Mouse (Mus musculus) kidney, adult 2 months (tissue): Measurements from ENCODE around the gene Capn11. TPM values are rescaled to one million over a fixed set of nuclear protein-coding genes. Genes with fewer than 3 reads are reported as not detected.

Experiments used
- DNase-seq: peaks from one replicate; pipeline ENCODE4 v3.0.0; 2021
- H3K27ac ChIP-seq: fragments of 200-500 bp; 2 replicates; pipeline ENCODE4 v1.5.1; 2012; ENCODE audit warnings: low read depth, low read length, control low read depth, inconsistent platforms; ENCODE audit not compliant: insufficient read depth
- H3K27me3 ChIP-seq: fragments of 200-500 bp; replicated peaks from 2 replicates; pipeline ENCODE4 v1.6.1; 2012; ENCODE audit warnings: mild to moderate bottlenecking, moderate library complexity, low read length, inconsistent platforms; ENCODE audit not compliant: control insufficient read depth, insufficient read depth
- H3K36me3 ChIP-seq: fragments of 200-500 bp; 2 replicates; pipeline ENCODE4 v1.6.1; 2012; ENCODE audit warnings: mild to moderate bottlenecking, moderate library complexity, low read length, inconsistent platforms; ENCODE audit not compliant: control insufficient read depth, insufficient read depth
- H3K4me1 ChIP-seq: fragments of 200-500 bp; 2 replicates; pipeline ENCODE4 v1.6.1; 2011; ENCODE audit warnings: low read length; ENCODE audit not compliant: control insufficient read depth, insufficient read depth
- H3K4me3 ChIP-seq: fragments of 200-500 bp; 2 replicates; pipeline ENCODE4 v1.5.1; 2011; ENCODE audit warnings: mild to moderate bottlenecking, low read depth, low read length, control low read depth; ENCODE audit not compliant: insufficient read depth
- CTCF ChIP-seq: fragments of 200-500 bp; conservative IDR thresholded peaks from 2 replicates; pipeline ENCODE4 v1.5.1; 2011; ENCODE audit warnings: low read depth, mild to moderate bottlenecking, control low read depth, low read length, moderate library complexity, mixed read lengths; ENCODE audit not compliant: insufficient read depth, insufficient read length
- POLR2A ChIP-seq: fragments of 200-500 bp; IDR thresholded peaks from one replicate; pipeline ENCODE4 v1.6.1; 2011; ENCODE audit warnings: low read depth, low read length, control low read depth
- WGBS: fragments of 180-500 bp; shearing (Covaris S2); methylation state at CpG from one replicate; pipeline ENCODE4 v1.1.7; 2018; 5-methylcytosine and 5-hydroxymethylcytosine counted together
- polyA plus RNA-seq: library from polyadenylated mRNA; depleted of rRNA; stranded (reverse); fragments of >200 nt; gene quantifications from 2 replicates; pipeline ENCODE4 v1.2.3, GENCODE M21; 2012; rRNA removed

The Capn11 gene
- polyA plus RNA-seq, 1 experiment, result 0.16 TPM

- Histone ChIP-seq H3K4me3 (no peak overlapping the region), H3K27me3 (no peaks in the 10 kb centered on the region), H3K4me1 (peaks cover 26% of the 10 kb centered on the region), H3K27ac (peak overlapping the region; percentile 51), H3K36me3 (no peaks in the 10 kb centered on the region)
- peak; percentile 76 for DNase-seq
- 27% methylated on average over 12 of the region's 12 CpGs for WGBS
- TF ChIP-seq CTCF (no peak), POLR2A (no peak)
Observed at GRCm38 (mm10) chr17:45580958-45581477, 78.1 kb downstream of the Capn11 start.

Other genes with a start within 250 kb of the Capn11 start
- 8.9 and 10.9 TPM in 2 replicates for gene Cdc5l, start 225.6 kb downstream of the Capn11 start, polyA plus RNA-seq
- gene Spats1, start 183.9 kb downstream of the Capn11 start, polyA plus RNA-seq, result 0.19 and 0.45 TPM in 2 replicates
- 16.2 and 17.6 TPM in 2 replicates for gene Aars2, start 152.5 kb downstream of the Capn11 start, polyA plus RNA-seq
- gene Tcte1, start 135.9 kb downstream of the Capn11 start, polyA plus RNA-seq, result 0.08 and 0.09 TPM in 2 replicates
- gene Tmem151b, start 109.6 kb downstream of the Capn11 start, polyA plus RNA-seq, result 1.9 and 2.1 TPM in 2 replicates
- 4.3 and 5.8 TPM in 2 replicates for gene Nfkbie, start 103.6 kb downstream of the Capn11 start, polyA plus RNA-seq
- gene Slc35b2, start 95.5 kb downstream of the Capn11 start, polyA plus RNA-seq, result 75.5 and 96.1 TPM in 2 replicates
- 369 and 408 TPM in 2 replicates for gene Hsp90ab1, start 86.1 kb downstream of the Capn11 start, polyA plus RNA-seq
- 89.5 and 90.4 TPM in 2 replicates for gene Slc29a1, start 59.7 kb downstream of the Capn11 start, polyA plus RNA-seq
- 6.4 and 7.1 TPM in 2 replicates for gene Mymx, start 57.2 kb downstream of the Capn11 start, polyA plus RNA-seq
- 168 and 199 TPM in 2 replicates for gene Mrpl14, start 27.0 kb upstream of the Capn11 start, polyA plus RNA-seq
- 77.9 and 90.1 TPM in 2 replicates for gene Tmem63b, start 27.6 kb upstream of the Capn11 start, polyA plus RNA-seq
- not detected in 2 replicates for gene 1600014C23Rik, start 74.5 kb upstream of the Capn11 start, polyA plus RNA-seq